Mouse (Mus musculus): Measurements from ENCODE around the gene Ccdc9. TPM values are rescaled to one million over a fixed set of nuclear protein-coding genes. Genes with fewer than 3 reads are reported as not detected.

Ccdc9 gene
- polyA plus RNA-seq, 1 experiment from 2014 or later: 11.3 TPM

- peaks cover 16% of the 10 kb centered on the region for H3K4me1 ChIP-seq (ENCODE audit: control insufficient read depth, insufficient read depth, low read length)
- H3K4me2 ChIP-seq: no peak overlapping the region
- no peaks in the 10 kb centered on the region for H3K9me3 ChIP-seq (replicated peaks; ENCODE audit: control insufficient read depth, low read length)
- no peaks in the 10 kb centered on the region; the same call in 1 of the 2 replicates for H3K36me3 ChIP-seq (ENCODE audit: control insufficient read depth, insufficient read depth, low read length)
- no peak for ATAC-seq (replicated peaks; ENCODE audit: insufficient number of reproducible peaks, low FRiP score, low TSS enrichment)
- H3K9ac ChIP-seq (ENCODE audit: low read depth, low read length): no peak overlapping the region
- no peak overlapping the region for H3K27ac ChIP-seq (ENCODE audit: low read depth, low read length)
- 47% methylated on average over 4 of the region's 4 CpGs for WGBS (ENCODE audit: insufficient replicate concordance)
- no peak overlapping the region for H3K4me3 ChIP-seq (ENCODE audit: low read depth, low read length)
- H3K27me3 ChIP-seq (ENCODE audit: control insufficient read depth, insufficient read depth, low read length): no peaks in the 10 kb centered on the region
Measured at GRCm38 (mm10) chr7:16315222-16315759, 28.7 kb upstream of the Ccdc9 start.

GRCm38 (mm10) chr7:16314221-16314775 lies 27.7 kb upstream of the Ccdc9 start:
- Histone ChIP-seq H3K4me1 (ENCODE audit: control insufficient read depth, insufficient read depth, low read length) (peaks cover 22% of the 10 kb centered on the region), H3K9ac (ENCODE audit: low read depth, low read length) (peak overlapping the region; percentile 82), H3K9me3 (replicated peaks; ENCODE audit: control insufficient read depth, low read length) (no peaks in the 10 kb centered on the region), H3K27ac (ENCODE audit: low read depth, low read length) (peak overlapping the region; percentile 92), H3K4me2 (peak overlapping the region; percentile 84), H3K4me3 (ENCODE audit: low read depth, low read length) (peak overlapping the region; percentile 86), H3K27me3 (ENCODE audit: control insufficient read depth, insufficient read depth, low read length) (no peaks in the 10 kb centered on the region), H3K36me3 (ENCODE audit: control insufficient read depth, insufficient read depth, low read length) (no peaks in the 10 kb centered on the region; the same call in 1 of the 2 replicates)
- 8% methylated on average over 13 of the region's 13 CpGs for WGBS (ENCODE audit: insufficient replicate concordance)
- ATAC-seq (replicated peaks; ENCODE audit: insufficient number of reproducible peaks, low FRiP score, low TSS enrichment): no peak

- Histone ChIP-seq H3K4me2 (peak overlapping the region; percentile 84), H3K27me3 (ENCODE audit: control insufficient read depth, insufficient read depth, low read length) (no peaks in the 10 kb centered on the region), H3K27ac (ENCODE audit: low read depth, low read length) (peak overlapping the region; percentile 92), H3K4me3 (ENCODE audit: low read depth, low read length) (peak overlapping the region; percentile 86), H3K4me1 (ENCODE audit: control insufficient read depth, insufficient read depth, low read length) (peaks cover 22% of the 10 kb centered on the region), H3K9ac (ENCODE audit: low read depth, low read length) (peak overlapping the region; percentile 82), H3K36me3 (ENCODE audit: control insufficient read depth, insufficient read depth, low read length) (no peaks in the 10 kb centered on the region; the same call in 1 of the 2 replicates), H3K9me3 (replicated peaks; ENCODE audit: control insufficient read depth, low read length) (no peaks in the 10 kb centered on the region)
- peak; percentile 71 for ATAC-seq (replicated peaks; ENCODE audit: insufficient number of reproducible peaks, low FRiP score, low TSS enrichment)
- 1% methylated on average over 44 of the region's 66 CpGs for WGBS (ENCODE audit: insufficient replicate concordance)
Measured at GRCm38 (mm10) chr7:16313481-16314220, 27.1 kb upstream of the Ccdc9 start.

- H3K4me3 ChIP-seq (ENCODE audit: low read depth, low read length): peak overlapping the region; percentile 86
- H3K27ac ChIP-seq (ENCODE audit: low read depth, low read length): peak overlapping the region; percentile 92
- WGBS (ENCODE audit: insufficient replicate concordance): under 1% methylated on average over 12 of the region's 12 CpGs
- no peaks in the 10 kb centered on the region; the same call in 1 of the 2 replicates for H3K36me3 ChIP-seq (ENCODE audit: control insufficient read depth, insufficient read depth, low read length)
- H3K9me3 ChIP-seq (replicated peaks; ENCODE audit: control insufficient read depth, low read length): no peaks in the 10 kb centered on the region
- H3K4me1 ChIP-seq (ENCODE audit: control insufficient read depth, insufficient read depth, low read length): peaks cover 25% of the 10 kb centered on the region
- H3K4me2 ChIP-seq: peak overlapping the region; percentile 84
- H3K9ac ChIP-seq (ENCODE audit: low read depth, low read length): peak overlapping the region; percentile 94
- H3K27me3 ChIP-seq (ENCODE audit: control insufficient read depth, insufficient read depth, low read length): no peaks in the 10 kb centered on the region
- peak; percentile 27; the same call in 1 of the 2 replicates for ATAC-seq (replicated peaks; ENCODE audit: insufficient number of reproducible peaks, low FRiP score, low TSS enrichment)
Measured at GRCm38 (mm10) chr7:16312672-16313311, 26.2 kb upstream of the Ccdc9 start.

GRCm38 (mm10) chr7:16312011-16312671 lies 25.5 kb upstream of the Ccdc9 start:
- H3K9me3 ChIP-seq (replicated peaks; ENCODE audit: control insufficient read depth, low read length): no peaks in the 10 kb centered on the region
- H3K27me3 ChIP-seq (ENCODE audit: control insufficient read depth, insufficient read depth, low read length): no peaks in the 10 kb centered on the region
- peak overlapping the region; percentile 92 for H3K27ac ChIP-seq (ENCODE audit: low read depth, low read length)
- H3K9ac ChIP-seq (ENCODE audit: low read depth, low read length): peak overlapping the region; percentile 94
- H3K36me3 ChIP-seq (ENCODE audit: control insufficient read depth, insufficient read depth, low read length): no peaks in the 10 kb centered on the region; the same call in 1 of the 2 replicates
- under 1% methylated on average over 48 of the region's 49 CpGs for WGBS (ENCODE audit: insufficient replicate concordance)
- H3K4me3 ChIP-seq (ENCODE audit: low read depth, low read length): peak overlapping the region; percentile 86
- H3K4me2 ChIP-seq: peak overlapping the region; percentile 84
- no peak for ATAC-seq (replicated peaks; ENCODE audit: insufficient number of reproducible peaks, low FRiP score, low TSS enrichment)
- peaks cover 25% of the 10 kb centered on the region for H3K4me1 ChIP-seq (ENCODE audit: control insufficient read depth, insufficient read depth, low read length)

GRCm38 (mm10) chr7:16311453-16312004 lies 24.9 kb upstream of the Ccdc9 start:
- Histone ChIP-seq H3K9ac (ENCODE audit: low read depth, low read length) (peak overlapping the region; percentile 94), H3K27ac (ENCODE audit: low read depth, low read length) (peak overlapping the region; percentile 92), H3K4me1 (ENCODE audit: control insufficient read depth, insufficient read depth, low read length) (peaks cover 25% of the 10 kb centered on the region), H3K27me3 (ENCODE audit: control insufficient read depth, insufficient read depth, low read length) (no peaks in the 10 kb centered on the region), H3K4me2 (peak overlapping the region; percentile 84), H3K36me3 (ENCODE audit: control insufficient read depth, insufficient read depth, low read length) (no peaks in the 10 kb centered on the region; the same call in 1 of the 2 replicates), H3K9me3 (replicated peaks; ENCODE audit: control insufficient read depth, low read length) (no peaks in the 10 kb centered on the region), H3K4me3 (ENCODE audit: low read depth, low read length) (peak overlapping the region; percentile 86)
- ATAC-seq (replicated peaks; ENCODE audit: insufficient number of reproducible peaks, low FRiP score, low TSS enrichment): no peak
- 3% methylated on average over 14 of the region's 14 CpGs for WGBS (ENCODE audit: insufficient replicate concordance)

GRCm38 (mm10) chr7:16310521-16311452 lies 24.2 kb upstream of the Ccdc9 start:
- Histone ChIP-seq H3K27ac (ENCODE audit: low read depth, low read length) (peak overlapping the region; percentile 22; the same call in 1 of the 2 replicates), H3K4me1 (ENCODE audit: control insufficient read depth, insufficient read depth, low read length) (peaks cover 25% of the 10 kb centered on the region)

More at GRCm38 (mm10) chr7:16310521-16311452, 24.2 kb upstream of the Ccdc9 start:
- Histone ChIP-seq H3K36me3 (ENCODE audit: control insufficient read depth, insufficient read depth, low read length) (no peaks in the 10 kb centered on the region), H3K4me2 (peak overlapping the region; percentile 84), H3K9me3 (replicated peaks; ENCODE audit: control insufficient read depth, low read length) (no peaks in the 10 kb centered on the region), H3K9ac (ENCODE audit: low read depth, low read length) (peak overlapping the region; percentile 70), H3K4me3 (ENCODE audit: low read depth, low read length) (peak overlapping the region; percentile 86), H3K27me3 (ENCODE audit: control insufficient read depth, insufficient read depth, low read length) (no peaks in the 10 kb centered on the region)
- under 1% methylated on average over 31 of the region's 31 CpGs for WGBS (ENCODE audit: insufficient replicate concordance)
- ATAC-seq (replicated peaks; ENCODE audit: insufficient number of reproducible peaks, low FRiP score, low TSS enrichment): no peak
